Mouse (Mus musculus) kidney, postnatal 0 days (tissue): ENCODE measurements around the gene Nceh1. TPM values are rescaled to one million over a fixed set of nuclear protein-coding genes. Genes with fewer than 3 reads are reported as not detected.

Source experiments
- ATAC-seq: fragments of 200-750 bp; cut with Nextera tagmentation; replicated peaks from 2 replicates; pipeline ENCODE4 v1.8.0; 2017; ENCODE audit warnings: low read depth, moderate number of reproducible peaks, moderate TSS enrichment, moderate library complexity; ENCODE audit not compliant: low FRiP score
- DNase-seq: peaks from one replicate; pipeline ENCODE4 v3.0.0-alpha.2; 2016; ENCODE audit warnings: low spot score
- H3K27ac ChIP-seq: fragments of 300-500 bp; sonication (generic); 2 replicates; pipeline ENCODE4 v1.5.1; 2014; ENCODE audit warnings: mild to moderate bottlenecking
- H3K27me3 ChIP-seq: fragments of 300-500 bp; sonication (generic); 2 replicates; pipeline ENCODE4 v1.6.1; 2014; ENCODE audit warnings: low read length, mixed read lengths; ENCODE audit not compliant: insufficient read depth
- H3K36me3 ChIP-seq: fragments of 300-500 bp; sonication (generic); 2 replicates; pipeline ENCODE4 v1.6.1; 2014; ENCODE audit warnings: low read length, mixed read lengths; ENCODE audit not compliant: insufficient read depth
- H3K4me1 ChIP-seq: fragments of 300-500 bp; sonication (generic); replicated peaks from 2 replicates; pipeline ENCODE4 v1.6.1; 2014; ENCODE audit warnings: antibody characterized with exemption, low read length, mixed read lengths; ENCODE audit not compliant: insufficient read depth
- H3K4me2 ChIP-seq: fragments of 300-500 bp; sonication (generic); 2 replicates; pipeline ENCODE4 v1.6.1; 2014; ENCODE audit warnings: mild to moderate bottlenecking, low read length, moderate library complexity, mixed read lengths
- H3K4me3 ChIP-seq: fragments of 300-500 bp; sonication (generic); replicated peaks from 2 replicates; pipeline ENCODE4 v1.5.1; 2014; ENCODE audit warnings: low read depth, low read length
- H3K9ac ChIP-seq: fragments of 300-500 bp; sonication (generic); 2 replicates; pipeline ENCODE4 v1.6.1; 2014; ENCODE audit warnings: low read depth, low read length
- H3K9me3 ChIP-seq: fragments of 300-500 bp; sonication (generic); replicated peaks from 2 replicates; pipeline ENCODE4 v1.6.1; 2016; ENCODE audit warnings: low read length, inconsistent platforms, mixed read lengths
- CTCF ChIP-seq: IDR thresholded peaks from 2 replicates; pipeline ENCODE4 v1.5.1; 2016; ENCODE audit warnings: antibody characterized with exemption, low read depth, mild to moderate bottlenecking, moderate library complexity
- WGBS: fragments of 180-500 bp; shearing (Covaris S2); extraction: QIAGEN DNeasy Blood & Tissue Kit; methylation state at CpG from one replicate; pipeline ENCODE4 v1.1.7; 2014; 5-methylcytosine and 5-hydroxymethylcytosine counted together
- polyA plus RNA-seq: library from polyadenylated mRNA; unstranded; fragments of >200 nt; fragmentation: Nextera tagmentation; extraction: Ambion mirVana; gene quantifications from 2 replicates; pipeline ENCODE4 v1.2.1, GENCODE M21; 2015

Nceh1 gene
- polyA plus RNA-seq, 1 experiment from 2014 or later, result 47.7 TPM

GRCm38 (mm10) chr3:27247785-27248184, 65.0 kb downstream of the Nceh1 start:
- Histone ChIP-seq H3K4me1 (no peaks in the 10 kb centered on the region), H3K36me3 (no peaks in the 10 kb centered on the region), H3K4me2 (no peak overlapping the region), H3K27me3 (no peaks in the 10 kb centered on the region), H3K9ac (no peak overlapping the region), H3K9me3 (no peaks in the 10 kb centered on the region), H3K27ac (no peak overlapping the region), H3K4me3 (no peak overlapping the region)
- TF ChIP-seq CTCF, result peak; percentile 22; the same call in 1 of the 2 replicates
- ATAC-seq (no peak), DNase-seq (no peak)
- 75% methylated on average over 1 of the region's 1 CpGs for WGBS

- H3K4me3 ChIP-seq, result no peak overlapping the region
- DNase-seq (no peak), ATAC-seq (peak; percentile 75)
- H3K27ac ChIP-seq, result peak overlapping the region; percentile 19; the same call in 1 of the 2 replicates
- no peaks in the 10 kb centered on the region for H3K27me3 ChIP-seq
- WGBS, result 79% methylated on average over 9 of the region's 9 CpGs
- H3K9me3 ChIP-seq, result no peaks in the 10 kb centered on the region
- H3K4me1 ChIP-seq, result no peaks in the 10 kb centered on the region
- no peak overlapping the region for H3K4me2 ChIP-seq
- no peak overlapping the region for H3K9ac ChIP-seq
- no peaks in the 10 kb centered on the region for H3K36me3 ChIP-seq
- no peak for TF ChIP-seq CTCF
These were observed 66.3 kb downstream of the Nceh1 start for GRCm38 (mm10) chr3:27249030-27249429.

GRCm38 (mm10) chr3:27250936-27251335, 68.2 kb downstream of the Nceh1 start:
- DNase-seq (no peak), ATAC-seq (no peak)
- H3K4me1 ChIP-seq, result no peaks in the 10 kb centered on the region
- H3K9me3 ChIP-seq, result no peaks in the 10 kb centered on the region
- WGBS, result 32% methylated on average over 7 of the region's 7 CpGs
- H3K9ac ChIP-seq, result no peak overlapping the region
- H3K27ac ChIP-seq, result no peak overlapping the region
- H3K27me3 ChIP-seq, result no peaks in the 10 kb centered on the region
- H3K36me3 ChIP-seq, result no peaks in the 10 kb centered on the region
- H3K4me2 ChIP-seq, result no peak overlapping the region
- peak; percentile 60 for TF ChIP-seq CTCF
- no peak overlapping the region for H3K4me3 ChIP-seq

- Histone ChIP-seq H3K27ac (no peak overlapping the region), H3K9ac (no peak overlapping the region), H3K27me3 (no peaks in the 10 kb centered on the region), H3K4me3 (no peak overlapping the region), H3K36me3 (no peaks in the 10 kb centered on the region), H3K4me1 (no peaks in the 10 kb centered on the region), H3K4me2 (no peak overlapping the region), H3K9me3 (no peaks in the 10 kb centered on the region)
- ATAC-seq (no peak), DNase-seq (no peak)
- TF ChIP-seq CTCF, result no peak
- 87% methylated on average over 10 of the region's 10 CpGs for WGBS
These were observed 75.7 kb downstream of the Nceh1 start for GRCm38 (mm10) chr3:27258461-27258860.

- DNase-seq (no peak), ATAC-seq (no peak)
- WGBS, result 87% methylated on average over 2 of the region's 2 CpGs
- H3K36me3 ChIP-seq, result no peaks in the 10 kb centered on the region
- no peak overlapping the region for H3K4me3 ChIP-seq
- H3K9me3 ChIP-seq, result no peaks in the 10 kb centered on the region
- no peaks in the 10 kb centered on the region for H3K4me1 ChIP-seq
- H3K27ac ChIP-seq, result no peak overlapping the region
- H3K4me2 ChIP-seq, result no peak overlapping the region
- no peak overlapping the region for H3K9ac ChIP-seq
- no peak for TF ChIP-seq CTCF
- H3K27me3 ChIP-seq, result no peaks in the 10 kb centered on the region
These were observed 77.6 kb downstream of the Nceh1 start for GRCm38 (mm10) chr3:27260393-27260792.

GRCm38 (mm10) chr3:27267327-27267726, 84.6 kb downstream of the Nceh1 start:
- peak overlapping the region; percentile 80; the same call in 1 of the 2 replicates for H3K27ac ChIP-seq
- H3K4me2 ChIP-seq, result no peak overlapping the region
- no peak overlapping the region for H3K9ac ChIP-seq
- no peak for TF ChIP-seq CTCF
- WGBS, result 68% methylated on average over 5 of the region's 5 CpGs
- no peaks in the 10 kb centered on the region for H3K9me3 ChIP-seq
- H3K4me3 ChIP-seq, result no peak overlapping the region
- H3K27me3 ChIP-seq, result no peaks in the 10 kb centered on the region
- no peak for DNase-seq
- 0 out of 2 replicates have a peak, but pooled peaks cover 10% of the 10 kb centered on the region for H3K4me1 ChIP-seq
- no peak for ATAC-seq
- H3K36me3 ChIP-seq, result no peaks in the 10 kb centered on the region

GRCm38 (mm10) chr3:27267887-27268286, 85.1 kb downstream of the Nceh1 start:
- Histone ChIP-seq H3K4me2 (no peak overlapping the region), H3K27ac (peak overlapping the region; percentile 80; the same call in 1 of the 2 replicates), H3K36me3 (no peaks in the 10 kb centered on the region), H3K4me3 (no peak overlapping the region), H3K9ac (no peak overlapping the region), H3K4me1 (0 out of 2 replicates have a peak, but pooled peaks cover 10% of the 10 kb centered on the region), H3K27me3 (no peaks in the 10 kb centered on the region), H3K9me3 (no peaks in the 10 kb centered on the region)
- peak; percentile 46 for DNase-seq
- WGBS, result 42% methylated on average over 4 of the region's 4 CpGs
- TF ChIP-seq CTCF, result no peak
- peak; percentile 63 for ATAC-seq
